Mouse (Mus musculus): ENCODE measurements around the gene Ranbp1. TPM values are rescaled to one million over a fixed set of nuclear protein-coding genes. Genes with fewer than 3 reads are reported as not detected.

Gene Ranbp1
- polyA plus RNA-seq, 1 experiment = 296 TPM

DNA sequence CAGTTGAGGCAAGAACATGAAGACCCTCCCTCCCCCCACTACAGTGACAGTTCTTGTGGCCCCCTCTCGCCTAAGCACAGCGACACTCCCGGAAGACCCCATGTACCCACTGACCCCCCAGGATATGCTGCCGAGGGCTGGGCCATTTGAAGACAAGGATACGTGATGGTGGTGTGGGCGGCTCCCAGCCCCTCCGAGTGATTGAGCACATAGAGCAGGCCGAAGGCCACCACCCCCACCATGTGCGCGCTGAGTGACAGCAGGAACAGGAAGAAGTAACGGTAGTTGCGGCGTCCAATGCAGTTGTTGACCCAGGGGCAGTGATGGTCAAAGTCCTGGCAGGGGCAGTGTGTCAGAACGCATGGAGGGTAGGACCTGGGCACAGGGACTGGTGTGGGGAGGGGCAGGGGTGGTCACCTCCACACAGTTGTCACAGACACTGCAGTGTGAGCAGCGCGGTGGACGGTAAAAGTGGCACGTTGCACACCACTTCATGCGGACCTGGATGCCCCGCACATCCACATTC lies 20.6 kb downstream of the Ranbp1 start:
- Histone ChIP-seq H3K4me3 (ENCODE audit: insufficient read depth, low read length) (no peak overlapping the region), H3K4me1 (ENCODE audit: control insufficient read depth, insufficient read depth, low read length) (0 out of 2 replicates have a peak, but pooled peaks cover 5% of the 10 kb centered on the region), H3K27ac (ENCODE audit: insufficient read depth, low read length) (no peak overlapping the region)
- no peak for TF ChIP-seq POLR2A (IDR thresholded peaks at IDR 0.05; ENCODE audit: low read depth, low read length)
- no peak for TF ChIP-seq CTCF (IDR thresholded peaks at IDR 0.05; ENCODE audit: borderline replicate concordance, insufficient read depth, low read length)

DNA sequence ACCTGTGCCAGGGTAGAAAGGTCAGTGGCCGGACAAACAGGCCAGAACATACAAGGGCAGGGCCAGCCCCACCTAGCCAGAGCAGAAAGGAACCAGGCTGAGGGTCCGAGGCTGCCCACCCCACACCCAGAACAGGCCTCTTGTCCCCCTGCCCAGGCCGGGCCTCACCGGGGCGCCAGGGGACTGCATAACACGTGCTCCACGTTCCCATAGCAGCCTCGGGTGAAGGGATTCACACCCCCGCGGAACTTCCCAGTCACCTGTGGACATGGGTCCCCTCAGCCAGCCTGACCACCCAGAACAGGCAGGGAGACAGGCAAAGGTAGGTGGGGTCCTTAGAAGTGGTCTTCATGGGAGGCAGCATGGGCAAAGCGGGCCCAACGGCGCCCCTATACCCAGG lies 21.3 kb downstream of the Ranbp1 start:
- H3K27ac ChIP-seq (ENCODE audit: insufficient read depth, low read length) = no peak overlapping the region
- H3K4me3 ChIP-seq (ENCODE audit: insufficient read depth, low read length) = no peak overlapping the region
- 0 out of 2 replicates have a peak, but pooled peaks cover 5% of the 10 kb centered on the region for H3K4me1 ChIP-seq (ENCODE audit: control insufficient read depth, insufficient read depth, low read length)
- TF ChIP-seq CTCF (IDR thresholded peaks at IDR 0.05; ENCODE audit: borderline replicate concordance, insufficient read depth, low read length) (no peak), POLR2A (IDR thresholded peaks at IDR 0.05; ENCODE audit: low read depth, low read length) (no peak)

DNA sequence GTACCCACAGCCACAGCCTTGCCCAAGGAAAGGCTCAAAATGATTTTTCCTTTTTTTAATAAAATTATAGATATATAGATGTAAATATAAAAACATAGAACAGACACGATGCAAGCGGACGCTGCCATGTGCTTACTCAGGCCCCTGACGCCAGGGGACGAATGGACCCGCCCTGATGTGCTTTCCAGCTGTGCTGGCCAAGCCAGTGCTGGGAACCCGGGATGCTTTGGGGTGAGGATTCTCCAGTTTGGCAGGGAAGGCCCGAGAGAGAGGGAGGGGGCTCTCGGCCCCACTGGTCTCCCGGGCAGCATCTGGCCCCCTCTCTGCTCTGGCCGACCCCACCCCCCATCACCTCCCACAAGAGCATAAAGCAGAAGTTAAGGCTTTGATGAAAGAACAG lies 26.3 kb downstream of the Ranbp1 start:
- no peak overlapping the region for H3K4me3 ChIP-seq (ENCODE audit: insufficient read depth, low read length)
- H3K27ac ChIP-seq (ENCODE audit: insufficient read depth, low read length) = no peak overlapping the region
- TF ChIP-seq POLR2A (IDR thresholded peaks at IDR 0.05; ENCODE audit: low read depth, low read length) = no peak
- TF ChIP-seq CTCF (IDR thresholded peaks at IDR 0.05; ENCODE audit: borderline replicate concordance, insufficient read depth, low read length) = no peak
- no peaks in the 10 kb centered on the region for H3K4me1 ChIP-seq (ENCODE audit: control insufficient read depth, insufficient read depth, low read length)

DNA sequence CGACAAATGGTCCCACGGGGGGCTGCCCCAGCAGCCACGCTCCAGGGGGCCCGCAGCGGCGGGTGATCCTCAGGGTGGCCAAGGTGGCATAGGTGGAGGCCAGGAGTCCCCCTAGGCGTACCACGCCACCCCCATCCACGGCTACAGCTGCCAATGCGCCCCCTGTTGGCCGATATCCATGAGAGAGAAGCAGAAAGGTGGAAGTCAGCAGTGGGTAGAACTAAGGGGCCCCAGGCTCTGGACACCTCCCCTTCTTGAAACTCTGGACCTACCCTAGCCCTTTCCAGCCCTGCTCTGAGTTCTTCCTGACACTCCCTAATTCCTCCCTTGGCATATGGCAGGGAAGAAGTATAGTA lies 27.0 kb downstream of the Ranbp1 start:
- TF ChIP-seq POLR2A (IDR thresholded peaks at IDR 0.05; ENCODE audit: low read depth, low read length) (no peak), CTCF (IDR thresholded peaks at IDR 0.05; ENCODE audit: borderline replicate concordance, insufficient read depth, low read length) (no peak)
- Histone ChIP-seq H3K27ac (ENCODE audit: insufficient read depth, low read length) (no peak overlapping the region), H3K4me3 (ENCODE audit: insufficient read depth, low read length) (no peak overlapping the region), H3K4me1 (ENCODE audit: control insufficient read depth, insufficient read depth, low read length) (no peaks in the 10 kb centered on the region)

DNA sequence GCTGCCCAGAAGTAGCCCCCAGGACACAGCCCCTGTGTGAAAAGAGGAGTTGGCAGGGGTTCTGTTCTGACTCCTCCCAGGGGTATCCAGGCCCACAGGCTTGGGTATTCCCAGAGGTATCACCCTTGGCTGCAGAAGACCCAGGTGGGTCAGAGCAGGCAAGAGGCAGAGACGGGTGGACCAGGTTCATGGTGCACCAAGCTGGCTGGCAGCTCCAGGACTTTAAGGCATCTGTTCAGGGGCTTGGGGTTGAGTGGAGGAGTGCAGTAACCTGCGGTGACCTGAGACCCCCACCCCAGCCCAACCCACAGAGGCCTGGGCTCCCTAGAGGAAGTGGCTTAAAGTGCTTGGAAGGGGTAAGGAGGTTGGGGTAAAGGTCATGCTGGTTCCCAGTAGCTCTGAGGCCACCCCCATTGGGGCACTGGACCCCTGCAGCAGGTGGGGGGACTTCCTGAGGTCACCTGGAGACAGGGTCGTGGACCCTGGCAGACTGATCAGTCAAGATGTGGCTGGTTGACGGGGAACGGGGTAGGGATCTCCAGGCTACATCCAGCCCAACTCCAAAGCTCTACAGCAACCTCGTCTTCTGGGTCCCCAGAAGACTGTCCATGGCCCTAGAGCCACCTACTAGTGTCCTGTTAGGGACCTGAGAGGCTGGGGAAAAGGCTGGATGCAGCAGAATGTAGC lies 27.5 kb downstream of the Ranbp1 start:
- H3K4me1 ChIP-seq (ENCODE audit: control insufficient read depth, insufficient read depth, low read length) = no peaks in the 10 kb centered on the region
- no peak overlapping the region for H3K4me3 ChIP-seq (ENCODE audit: insufficient read depth, low read length)
- no peak for TF ChIP-seq CTCF (IDR thresholded peaks at IDR 0.05; ENCODE audit: borderline replicate concordance, insufficient read depth, low read length)
- TF ChIP-seq POLR2A (IDR thresholded peaks at IDR 0.05; ENCODE audit: low read depth, low read length) = no peak
- H3K27ac ChIP-seq (ENCODE audit: insufficient read depth, low read length) = no peak overlapping the region

DNA sequence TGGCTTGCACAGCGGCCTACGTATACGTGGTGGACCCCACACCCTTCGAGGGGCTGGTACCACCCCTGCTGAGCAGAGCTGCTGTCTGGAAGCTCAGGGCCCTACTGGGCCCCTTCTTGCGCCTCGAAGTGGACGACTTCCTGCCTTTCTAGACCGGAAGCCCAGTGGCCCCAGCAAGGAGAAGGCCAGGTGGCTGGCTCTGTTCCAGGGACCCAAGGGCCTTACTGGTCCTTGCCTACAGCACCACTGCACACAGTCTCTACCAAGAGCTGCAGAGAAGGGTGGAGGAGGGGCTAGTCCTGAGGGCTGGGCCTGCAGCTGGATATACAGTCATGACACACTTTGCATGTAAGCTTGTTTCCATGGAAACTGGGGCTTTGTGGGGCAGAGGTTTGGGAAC lies 28.5 kb downstream of the Ranbp1 start:
- Histone ChIP-seq H3K4me1 (ENCODE audit: control insufficient read depth, insufficient read depth, low read length) (no peaks in the 10 kb centered on the region), H3K4me3 (ENCODE audit: insufficient read depth, low read length) (no peak overlapping the region), H3K27ac (ENCODE audit: insufficient read depth, low read length) (no peak overlapping the region)
- TF ChIP-seq POLR2A (IDR thresholded peaks at IDR 0.05; ENCODE audit: low read depth, low read length) (no peak), CTCF (IDR thresholded peaks at IDR 0.05; ENCODE audit: borderline replicate concordance, insufficient read depth, low read length) (no peak)

DNA sequence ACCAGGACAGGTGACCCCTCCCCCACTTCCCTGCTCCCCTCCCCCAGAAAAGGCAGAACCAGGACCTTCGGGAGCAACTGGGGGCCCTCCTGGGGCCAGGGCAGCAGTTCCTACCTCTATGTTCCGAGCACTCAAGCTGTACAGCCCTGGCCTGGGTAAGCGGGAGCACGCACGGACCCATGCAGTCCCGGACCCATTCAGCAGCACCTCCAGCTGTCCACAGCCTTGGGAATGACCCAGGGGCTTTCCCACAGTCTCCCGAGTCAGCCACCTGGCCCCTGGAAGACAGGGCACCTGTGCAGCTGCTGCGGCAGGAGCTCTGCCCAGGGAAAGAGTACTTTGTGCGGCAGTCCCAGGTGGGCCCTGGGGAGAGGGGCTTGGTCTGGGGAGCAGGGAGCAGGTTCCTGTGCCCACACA lies 29.9 kb downstream of the Ranbp1 start:
- no peak overlapping the region for H3K4me3 ChIP-seq (ENCODE audit: insufficient read depth, low read length)
- no peak overlapping the region for H3K27ac ChIP-seq (ENCODE audit: insufficient read depth, low read length)
- TF ChIP-seq POLR2A (IDR thresholded peaks at IDR 0.05; ENCODE audit: low read depth, low read length) (no peak), CTCF (IDR thresholded peaks at IDR 0.05; ENCODE audit: borderline replicate concordance, insufficient read depth, low read length) (no peak)
- H3K4me1 ChIP-seq (ENCODE audit: control insufficient read depth, insufficient read depth, low read length) = no peaks in the 10 kb centered on the region

DNA sequence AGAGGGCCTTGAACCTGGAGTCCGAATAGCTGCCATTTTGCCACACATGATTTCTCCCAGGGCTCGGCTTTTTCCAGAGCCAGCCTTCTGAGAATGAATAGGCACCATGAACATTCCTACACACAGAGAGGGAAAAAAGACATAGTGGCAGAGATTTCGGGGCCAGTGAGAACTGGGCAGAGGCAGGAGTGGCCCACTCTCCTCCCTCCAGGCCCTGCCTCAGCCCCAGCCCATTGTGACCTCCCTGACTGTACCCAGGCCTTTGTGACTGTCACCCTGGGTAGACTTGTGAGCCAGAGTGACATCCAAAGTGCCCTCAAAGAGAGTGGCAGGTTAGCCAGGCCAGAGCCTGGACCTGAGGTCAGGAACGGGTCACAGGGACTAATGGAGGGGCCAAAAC lies 31.0 kb downstream of the Ranbp1 start, which contains the start of gene Ccdc188:
TSS of gene Ccdc188 (plus strand) at position 301 of the 400 bp plus-strand sequence.
- Histone ChIP-seq H3K4me1 (ENCODE audit: control insufficient read depth, insufficient read depth, low read length) (no peaks in the 10 kb centered on the region), H3K4me3 (ENCODE audit: insufficient read depth, low read length) (no peak within 1 kb of the TSS), H3K27ac (ENCODE audit: insufficient read depth, low read length) (no peak within 1 kb of the TSS)
- no peak for TF ChIP-seq CTCF (IDR thresholded peaks at IDR 0.05; ENCODE audit: borderline replicate concordance, insufficient read depth, low read length)
- TF ChIP-seq POLR2A (IDR thresholded peaks at IDR 0.05; ENCODE audit: low read depth, low read length) = no peak

DNA sequence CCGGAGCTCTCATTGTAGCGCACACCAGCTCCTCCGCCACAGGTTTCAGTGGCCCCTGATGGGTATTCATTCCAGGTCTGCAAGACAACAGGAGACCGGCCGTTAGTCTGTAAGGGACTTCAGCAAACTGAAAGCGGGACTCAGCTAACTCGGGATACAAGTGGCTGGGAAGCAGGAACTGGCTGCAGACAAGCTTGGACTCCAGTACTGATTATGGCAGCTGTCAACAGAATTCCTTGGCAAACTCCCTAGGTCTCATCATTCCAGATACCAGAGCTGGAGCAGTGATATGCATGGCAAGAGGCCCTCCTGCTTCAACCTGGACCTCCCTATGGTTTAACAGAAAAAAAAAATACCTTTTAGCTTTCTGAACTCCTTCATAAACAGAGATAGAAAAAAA lies 33.7 kb downstream of the Ranbp1 start:
- no peak overlapping the region for H3K27ac ChIP-seq (ENCODE audit: insufficient read depth, low read length)
- H3K4me1 ChIP-seq (ENCODE audit: control insufficient read depth, insufficient read depth, low read length) = no peaks in the 10 kb centered on the region
- H3K4me3 ChIP-seq (ENCODE audit: insufficient read depth, low read length) = no peak overlapping the region
- TF ChIP-seq CTCF (IDR thresholded peaks at IDR 0.05; ENCODE audit: borderline replicate concordance, insufficient read depth, low read length) (no peak), POLR2A (IDR thresholded peaks at IDR 0.05; ENCODE audit: low read depth, low read length) (no peak)

DNA sequence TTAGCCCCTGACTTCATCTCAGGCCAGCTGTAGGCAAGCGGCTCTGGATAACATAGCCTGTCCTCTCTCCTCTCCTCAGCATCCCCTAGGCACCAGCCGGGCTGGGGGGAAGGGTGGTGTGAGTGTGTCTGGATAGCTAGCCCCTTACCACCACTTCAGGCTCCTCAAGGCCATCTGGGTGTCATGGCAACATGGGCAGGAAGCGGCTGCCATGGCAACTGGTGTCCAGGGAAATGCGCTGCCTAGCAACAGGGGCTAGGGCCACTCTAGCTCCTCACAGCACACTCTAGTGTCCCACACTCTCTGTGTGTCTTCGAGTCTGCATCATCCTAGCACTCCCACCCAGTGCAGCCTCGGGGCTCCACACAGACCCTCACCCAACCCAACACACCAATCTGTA lies 34.8 kb downstream of the Ranbp1 start:
- TF ChIP-seq CTCF (IDR thresholded peaks at IDR 0.05; ENCODE audit: borderline replicate concordance, insufficient read depth, low read length) (no peak), POLR2A (IDR thresholded peaks at IDR 0.05; ENCODE audit: low read depth, low read length) (no peak)
- Histone ChIP-seq H3K4me3 (ENCODE audit: insufficient read depth, low read length) (no peak overlapping the region), H3K4me1 (ENCODE audit: control insufficient read depth, insufficient read depth, low read length) (no peaks in the 10 kb centered on the region), H3K27ac (ENCODE audit: insufficient read depth, low read length) (no peak overlapping the region)

Measured in embryonic fibroblast, embryonic 13.5 days (primary cell).